Mouse (Mus musculus): ENCODE measurements at regions not wholly inside any gene's neighbourhood (a gene's known extent, or its start where the extent isn't known, plus 50 kb on each side); places are given as distances from the start of the nearest gene placed in this dataset.
A peak's percentile ranks its signal among the peaks of the same experiment; 100 is the strongest.

DNA sequence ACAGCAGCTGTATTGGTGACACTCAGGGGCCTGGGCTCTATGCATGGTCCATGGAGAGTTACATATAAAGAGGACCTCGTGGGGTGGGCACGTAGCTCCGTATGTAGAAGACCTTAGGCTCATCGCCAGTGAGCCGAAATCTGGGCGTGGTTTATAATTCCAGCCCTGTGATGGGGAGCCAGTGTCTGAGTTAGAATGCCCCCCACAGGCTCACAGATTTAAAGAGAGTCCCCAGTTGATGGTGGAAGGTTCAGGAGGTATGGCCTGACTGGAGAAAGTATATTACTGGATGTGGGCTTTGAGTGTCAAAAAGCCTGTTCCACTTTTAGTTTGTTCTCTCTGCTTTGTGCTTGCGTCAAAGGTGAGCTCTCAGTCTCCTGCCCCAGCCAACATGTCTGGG, 54.8 kb downstream of the 1700122O11Rik start:
- DNase-seq (ENCODE audit: inconsistent ontology term), result no peak

DNA sequence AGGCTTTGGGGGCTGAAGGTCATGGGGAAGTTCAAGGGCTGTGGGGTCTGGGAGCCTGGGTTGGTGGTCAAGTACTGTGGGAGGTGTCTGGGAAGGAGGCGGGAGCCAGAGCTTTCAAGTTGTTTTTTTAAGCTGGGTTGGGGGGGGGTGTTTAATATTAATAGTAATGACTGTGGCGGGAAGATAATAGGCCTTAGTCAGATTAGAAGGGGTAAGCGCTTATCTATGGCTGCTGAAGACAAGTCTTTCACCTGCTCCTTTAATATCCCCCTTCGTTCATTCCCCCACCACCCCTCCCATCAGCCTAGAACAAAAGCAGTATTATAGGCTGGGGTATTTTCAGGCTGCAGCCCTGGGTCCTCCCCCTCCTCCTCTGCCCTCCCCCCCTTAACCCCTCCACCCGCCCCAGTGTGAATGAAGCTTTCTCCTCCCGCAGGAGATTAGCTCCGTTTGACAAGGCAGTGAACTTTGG, 56.5 kb downstream of the 1700122O11Rik start:
- DNase-seq (ENCODE audit: inconsistent ontology term), result no peak

DNA sequence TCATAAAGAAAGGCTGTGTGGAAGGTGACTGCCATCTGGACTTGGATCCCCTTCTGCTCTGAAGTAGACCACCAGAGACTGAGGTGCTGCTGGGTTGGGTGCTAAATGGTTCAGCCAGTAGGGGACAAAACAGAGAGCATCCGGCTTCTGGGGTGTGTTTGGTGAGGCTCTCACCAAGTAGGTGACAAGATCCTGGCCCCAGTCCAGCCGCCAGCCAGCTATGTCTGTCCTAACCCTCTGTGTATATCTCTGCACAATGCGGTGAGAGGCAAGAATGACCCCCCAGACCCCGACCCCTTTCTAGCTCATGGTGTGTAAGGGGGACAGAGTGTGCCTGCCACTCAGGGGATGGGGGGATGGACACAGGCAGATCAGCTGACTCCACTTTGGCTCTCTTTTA, 54.8 kb upstream of the Foxp4 start:
- no peak for DNase-seq (ENCODE audit: inconsistent ontology term)

DNA sequence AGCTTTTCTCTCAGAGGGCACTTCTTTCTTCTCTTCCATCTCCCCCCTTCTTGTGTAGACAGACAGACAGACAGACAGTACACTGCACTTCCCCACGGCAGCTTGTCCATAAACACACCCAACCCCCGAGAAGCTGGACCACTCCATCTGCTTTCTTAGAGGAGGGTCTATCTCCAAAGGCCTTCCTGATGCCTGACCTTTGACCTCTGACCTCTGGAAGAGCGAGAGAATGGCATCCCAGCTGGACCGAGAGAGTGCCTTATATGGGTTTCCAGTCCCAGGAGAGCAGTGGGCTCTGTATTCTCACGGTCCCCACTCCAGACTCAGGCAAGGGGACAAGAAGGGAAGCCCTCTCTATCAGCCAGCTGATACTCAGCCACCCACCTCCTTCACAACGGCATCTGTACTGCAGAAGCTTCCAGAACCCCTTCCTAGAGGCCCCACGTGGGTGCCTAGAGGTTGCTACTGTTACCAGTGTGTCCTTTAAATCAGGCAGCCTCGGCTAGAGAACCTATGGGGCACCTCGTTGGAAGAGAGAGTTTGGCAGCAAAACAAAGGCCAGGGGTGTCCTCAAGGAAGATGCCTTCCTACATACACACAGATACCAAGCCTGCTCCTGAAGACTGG, 54.1 kb upstream of the Foxp4 start:
- no peak for DNase-seq (ENCODE audit: inconsistent ontology term)

DNA sequence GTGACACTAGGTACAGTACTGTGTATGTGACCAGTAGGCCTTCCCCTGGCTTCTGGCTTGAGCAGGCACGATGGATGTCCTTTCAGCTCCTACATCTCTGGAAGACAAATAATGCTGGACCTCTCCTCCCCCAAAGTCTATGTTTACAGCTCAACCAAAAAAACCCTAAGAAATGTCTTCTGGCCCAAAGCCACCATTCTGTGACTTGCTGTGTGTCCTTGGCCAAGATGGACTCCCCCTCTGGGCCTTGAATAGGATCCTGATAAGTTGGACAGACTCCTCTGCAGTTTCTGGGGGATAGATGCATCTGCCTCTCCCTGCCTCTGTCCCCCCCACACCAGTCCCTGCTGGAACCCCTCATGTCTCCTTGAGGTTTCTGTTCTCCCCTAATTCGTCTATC, 53.6 kb upstream of the Foxp4 start:
- DNase-seq (ENCODE audit: inconsistent ontology term), result no peak

DNA sequence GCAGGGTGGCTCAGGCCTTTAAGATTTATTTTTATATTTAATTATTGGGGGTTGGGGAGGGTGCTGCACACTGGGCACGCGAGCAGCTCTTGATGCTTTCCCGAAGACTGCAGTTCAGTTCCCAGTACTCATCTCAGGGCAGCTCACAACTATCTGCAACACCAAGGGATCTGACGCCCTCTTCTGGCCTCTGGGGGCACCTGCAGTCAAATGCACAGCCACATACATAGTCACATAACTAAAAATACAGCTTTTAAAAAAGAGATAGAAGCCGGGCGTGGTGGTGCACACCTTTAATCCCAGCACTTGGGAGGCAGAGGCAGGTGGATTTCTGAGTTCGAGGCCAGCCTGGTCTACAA, 52.5 kb upstream of the Foxp4 start:
- no peak for DNase-seq (ENCODE audit: inconsistent ontology term)

DNA sequence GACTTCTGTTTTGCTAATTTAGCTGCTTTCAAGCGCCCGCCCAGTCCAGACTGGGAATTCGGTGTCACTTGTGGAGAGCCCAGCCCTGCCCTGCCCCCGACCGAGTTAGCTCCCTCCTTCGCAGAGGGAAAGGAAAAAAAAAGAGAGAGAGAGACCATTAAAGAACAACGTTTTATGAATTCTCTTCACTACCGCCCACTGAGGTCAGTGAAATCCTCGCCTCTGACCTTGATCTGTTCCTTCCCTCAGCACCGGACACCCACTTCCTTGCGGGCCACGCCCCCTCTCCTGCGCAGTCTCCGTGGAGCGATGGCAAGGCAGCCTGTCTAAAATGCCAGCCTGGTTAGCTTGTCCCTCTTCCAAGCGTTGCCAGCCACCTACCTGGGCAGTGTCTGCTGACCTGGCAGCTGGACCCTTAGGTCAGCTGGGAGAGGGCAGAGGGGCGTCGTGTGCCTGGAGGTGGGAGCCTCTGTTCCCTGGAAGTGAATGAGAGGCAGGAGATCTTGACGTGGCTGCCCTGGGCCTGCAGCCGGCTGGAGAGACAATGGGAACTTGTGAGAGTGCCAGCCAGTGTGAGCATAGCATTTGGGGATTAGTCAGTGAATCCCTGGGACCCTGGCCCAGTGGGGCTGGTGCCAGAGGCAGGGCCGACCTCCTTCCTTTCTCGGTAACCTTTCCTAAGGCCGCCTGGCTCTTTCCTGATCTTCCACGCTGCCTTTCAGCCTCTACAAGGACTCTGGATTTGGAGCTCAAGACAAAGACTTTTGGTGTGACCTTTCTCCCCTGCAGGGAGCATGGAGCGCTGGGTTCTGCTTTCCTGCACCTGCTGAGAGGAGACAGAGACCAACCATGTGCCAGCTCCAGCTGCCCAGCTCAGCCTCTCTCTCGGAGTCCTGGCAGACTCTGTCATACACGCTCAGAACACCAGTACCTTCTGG, 51.9 kb upstream of the Foxp4 start:
- DNase-seq (ENCODE audit: inconsistent ontology term), result peak; percentile 94

DNA sequence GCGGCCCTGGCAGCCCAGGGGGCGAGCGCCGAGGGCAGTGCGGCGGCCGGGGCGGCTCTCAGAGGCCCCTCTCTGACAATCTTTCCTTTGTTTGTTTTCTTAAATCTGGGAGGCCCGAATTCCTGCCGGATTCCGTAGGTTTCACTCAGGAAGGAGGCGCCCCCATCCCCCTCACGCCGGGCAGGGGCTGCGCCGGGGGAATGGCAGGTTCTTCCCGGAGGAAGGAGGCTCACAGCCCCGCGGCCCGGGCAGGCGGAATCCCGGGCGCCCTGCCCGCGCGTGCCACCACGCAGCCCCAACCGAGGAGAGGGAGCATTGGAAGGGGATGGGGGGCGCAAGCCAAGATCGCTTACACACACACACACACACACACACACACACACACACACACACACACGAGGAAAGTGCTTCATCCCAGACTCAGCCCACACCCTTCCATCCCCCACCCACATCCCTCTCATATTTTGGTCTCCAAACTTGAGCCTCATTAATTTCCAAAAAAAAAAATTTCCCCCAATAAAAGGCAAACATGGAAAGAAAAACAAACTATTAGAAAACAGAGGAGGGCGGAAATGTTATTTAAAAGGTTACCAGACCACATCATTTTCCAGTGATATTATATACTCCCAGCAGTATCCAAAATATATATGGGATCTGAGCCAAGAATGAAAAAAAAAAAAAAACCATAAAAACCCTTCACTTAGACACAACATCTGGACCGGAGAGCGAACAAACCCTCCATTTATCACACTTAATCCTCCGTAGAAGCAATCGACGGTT, 51.0 kb upstream of the Foxp4 start:
- peak; percentile 78 for DNase-seq (ENCODE audit: inconsistent ontology term)

DNA sequence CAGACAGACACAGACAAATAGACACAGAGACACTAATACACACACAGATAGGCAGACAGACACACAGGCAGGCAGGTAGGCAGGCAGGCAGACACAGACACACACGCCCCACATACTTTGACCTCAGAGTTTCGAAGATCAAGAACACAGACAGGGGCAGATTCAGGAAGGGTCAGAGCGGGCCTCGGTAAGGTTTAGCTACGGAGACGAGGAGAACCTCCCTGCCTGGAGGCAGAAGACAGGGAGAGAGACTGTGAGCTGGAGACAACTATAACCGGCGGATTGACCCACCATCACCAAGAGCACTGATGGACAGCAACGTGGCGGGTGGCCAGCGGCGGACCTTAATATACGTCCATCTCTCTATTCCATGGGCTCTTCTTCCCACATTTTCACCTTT, 50.1 kb upstream of the Foxp4 start:
- DNase-seq (ENCODE audit: inconsistent ontology term), result peak; percentile 47

Measured in Muller cell, postnatal 12 days (primary cell).